Mouse (Mus musculus): Measurements from ENCODE around the gene Cnnm2. TPM values are rescaled to one million over a fixed set of nuclear protein-coding genes. Genes with fewer than 3 reads are reported as not detected.

The Cnnm2 gene
- total and polyA plus RNA-seq, 2 experiments, result 4.4 to 6.3 TPM

DNA sequence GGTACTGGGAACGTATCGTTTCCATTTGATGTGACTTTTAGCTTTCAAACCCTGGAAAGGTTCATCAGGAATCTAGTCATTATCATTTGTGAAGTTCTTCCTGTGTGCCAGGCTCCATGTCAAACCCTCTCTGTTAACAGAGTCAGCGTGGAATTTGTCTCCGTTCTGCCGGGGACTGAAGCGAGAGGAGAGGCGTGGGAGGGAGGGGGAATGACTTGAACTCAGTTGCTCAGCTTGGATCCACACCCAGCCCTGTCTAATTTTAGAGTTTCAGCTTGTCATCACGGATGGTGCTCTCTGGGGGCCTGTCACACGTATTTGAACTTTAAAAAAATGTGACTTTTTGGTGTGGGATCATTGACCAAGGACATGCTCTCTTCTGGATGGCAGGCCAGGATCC is 70.0 kb downstream of the Cnnm2 start:
- H3K27ac ChIP-seq (replicated peaks; ENCODE audit: insufficient read depth, low read depth, low read length), result no peak overlapping the region
- no peak overlapping the region for H3K4me3 ChIP-seq (ENCODE audit: insufficient read depth, low read depth, low read length)
- no peaks in the 10 kb centered on the region for H3K4me1 ChIP-seq (ENCODE audit: control insufficient read depth, insufficient read depth, low read length)
- 75% methylated on average over 9 of the region's 9 CpGs for WGBS
- H3K36me3 ChIP-seq (ENCODE audit: control insufficient read depth, insufficient read depth, low read length), result no peaks in the 10 kb centered on the region
- H3K9ac ChIP-seq (ENCODE audit: low read depth, low read length), result no peak overlapping the region
- DNase-seq (ENCODE audit: extremely low read depth, low read depth, low spot score), result no peak
- no peaks in the 10 kb centered on the region for H3K79me2 ChIP-seq (ENCODE audit: control insufficient read depth, insufficient read depth, low read length)
- no peak for TF ChIP-seq POLR2A (IDR thresholded peaks at IDR 0.05; ENCODE audit: extremely low read depth, insufficient read depth, low read length)
- no peaks in the 10 kb centered on the region for H3K27me3 ChIP-seq (ENCODE audit: control insufficient read depth, insufficient read depth, low read length)

DNA sequence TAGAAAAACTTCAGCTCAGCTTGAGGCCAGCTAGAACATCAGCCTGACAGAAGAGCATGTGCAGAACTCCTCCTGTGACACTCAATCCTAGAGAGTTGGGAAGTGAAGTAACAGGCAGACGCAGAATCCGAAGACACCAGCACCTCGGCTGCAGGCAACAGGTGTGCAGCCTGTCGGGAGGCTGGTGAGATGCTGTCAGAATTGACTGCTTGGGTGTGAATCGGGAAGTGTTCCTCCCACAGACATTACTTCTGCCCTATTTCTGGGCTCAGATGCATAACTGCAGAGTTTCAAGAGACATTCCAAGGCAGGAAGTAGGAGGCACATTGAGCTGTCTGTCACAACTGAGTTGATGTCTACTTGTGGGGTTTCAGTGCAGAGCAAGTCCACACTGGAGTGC is 72.9 kb downstream of the Cnnm2 start:
- no peak for DNase-seq (ENCODE audit: extremely low read depth, low read depth, low spot score)
- 92% methylated on average over 5 of the region's 5 CpGs for WGBS
- no peaks in the 10 kb centered on the region for H3K79me2 ChIP-seq (ENCODE audit: control insufficient read depth, insufficient read depth, low read length)

DNA sequence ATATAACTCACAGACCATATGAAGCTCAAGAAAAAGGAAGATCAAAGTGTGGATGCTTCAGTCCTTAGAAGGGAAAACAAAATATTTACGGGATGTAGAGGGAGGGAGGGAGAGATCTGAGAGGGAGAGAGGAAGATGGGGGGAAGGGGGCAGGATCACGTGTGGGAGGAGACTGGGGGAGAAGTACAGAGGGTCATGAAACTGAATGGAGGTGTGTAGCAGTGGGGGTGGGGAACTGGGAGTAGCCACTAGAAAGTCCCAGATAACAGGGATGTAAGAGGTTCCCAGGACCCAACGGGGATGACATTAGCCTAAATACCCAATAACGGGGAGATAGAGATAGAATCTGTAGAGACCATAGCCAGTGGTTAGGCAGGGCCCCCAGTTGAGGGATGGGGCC is 73.9 kb downstream of the Cnnm2 start:
- Histone ChIP-seq H3K4me1 (ENCODE audit: control insufficient read depth, insufficient read depth, low read length) (no peaks in the 10 kb centered on the region), H3K36me3 (ENCODE audit: control insufficient read depth, insufficient read depth, low read length) (no peaks in the 10 kb centered on the region), H3K27ac (replicated peaks; ENCODE audit: insufficient read depth, low read depth, low read length) (no peak overlapping the region), H3K27me3 (ENCODE audit: control insufficient read depth, insufficient read depth, low read length) (no peaks in the 10 kb centered on the region), H3K9ac (ENCODE audit: low read depth, low read length) (no peak overlapping the region), H3K4me3 (ENCODE audit: insufficient read depth, low read depth, low read length) (no peak overlapping the region), H3K79me2 (ENCODE audit: control insufficient read depth, insufficient read depth, low read length) (no peaks in the 10 kb centered on the region)
- TF ChIP-seq CTCF (IDR thresholded peaks at IDR 0.05; ENCODE audit: low read depth, low read length) (no peak), POLR2A (IDR thresholded peaks at IDR 0.05; ENCODE audit: extremely low read depth, insufficient read depth, low read length) (no peak)
- no peak for DNase-seq (ENCODE audit: extremely low read depth, low read depth, low spot score)
- WGBS, result 76% methylated on average over 4 of the region's 4 CpGs

More for the DNA sequence above, 72.9 kb downstream of the Cnnm2 start:
- Histone ChIP-seq H3K27ac (replicated peaks; ENCODE audit: insufficient read depth, low read depth, low read length) (no peak overlapping the region), H3K36me3 (ENCODE audit: control insufficient read depth, insufficient read depth, low read length) (no peaks in the 10 kb centered on the region), H3K9ac (ENCODE audit: low read depth, low read length) (no peak overlapping the region), H3K4me1 (ENCODE audit: control insufficient read depth, insufficient read depth, low read length) (no peaks in the 10 kb centered on the region), H3K4me3 (ENCODE audit: insufficient read depth, low read depth, low read length) (no peak overlapping the region), H3K27me3 (ENCODE audit: control insufficient read depth, insufficient read depth, low read length) (no peaks in the 10 kb centered on the region)
- TF ChIP-seq POLR2A (IDR thresholded peaks at IDR 0.05; ENCODE audit: extremely low read depth, insufficient read depth, low read length), result no peak
- no peak for TF ChIP-seq CTCF (IDR thresholded peaks at IDR 0.05; ENCODE audit: low read depth, low read length)

DNA sequence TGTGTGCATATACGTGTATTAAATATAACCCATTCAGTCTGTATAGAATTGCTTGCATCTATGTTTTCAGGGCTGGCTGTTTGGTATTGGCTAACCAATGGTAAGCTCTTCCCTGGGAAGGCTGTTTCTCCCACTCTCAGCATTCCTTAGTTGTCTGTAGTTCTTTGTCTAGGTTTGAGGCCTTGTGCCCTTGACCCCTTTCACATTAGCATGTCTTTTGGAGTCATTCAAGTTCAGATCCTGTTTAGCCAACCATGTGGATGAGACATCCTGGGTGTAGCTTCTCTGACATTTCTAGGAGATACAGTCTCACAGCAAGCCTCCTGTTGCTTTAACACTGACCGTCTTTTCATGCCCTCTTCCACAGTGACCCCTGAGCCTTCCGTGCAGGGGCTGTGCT is 74.7 kb downstream of the Cnnm2 start:
- Histone ChIP-seq H3K36me3 (ENCODE audit: control insufficient read depth, insufficient read depth, low read length) (no peaks in the 10 kb centered on the region), H3K9ac (ENCODE audit: low read depth, low read length) (no peak overlapping the region), H3K27ac (replicated peaks; ENCODE audit: insufficient read depth, low read depth, low read length) (no peak overlapping the region), H3K4me3 (ENCODE audit: insufficient read depth, low read depth, low read length) (no peak overlapping the region), H3K27me3 (ENCODE audit: control insufficient read depth, insufficient read depth, low read length) (no peaks in the 10 kb centered on the region), H3K79me2 (ENCODE audit: control insufficient read depth, insufficient read depth, low read length) (no peaks in the 10 kb centered on the region), H3K4me1 (ENCODE audit: control insufficient read depth, insufficient read depth, low read length) (no peaks in the 10 kb centered on the region)
- WGBS, result 85% methylated on average over 3 of the region's 3 CpGs
- no peak for DNase-seq (ENCODE audit: extremely low read depth, low read depth, low spot score)
- TF ChIP-seq CTCF (IDR thresholded peaks at IDR 0.05; ENCODE audit: low read depth, low read length) (no peak), POLR2A (IDR thresholded peaks at IDR 0.05; ENCODE audit: extremely low read depth, insufficient read depth, low read length) (no peak)

DNA sequence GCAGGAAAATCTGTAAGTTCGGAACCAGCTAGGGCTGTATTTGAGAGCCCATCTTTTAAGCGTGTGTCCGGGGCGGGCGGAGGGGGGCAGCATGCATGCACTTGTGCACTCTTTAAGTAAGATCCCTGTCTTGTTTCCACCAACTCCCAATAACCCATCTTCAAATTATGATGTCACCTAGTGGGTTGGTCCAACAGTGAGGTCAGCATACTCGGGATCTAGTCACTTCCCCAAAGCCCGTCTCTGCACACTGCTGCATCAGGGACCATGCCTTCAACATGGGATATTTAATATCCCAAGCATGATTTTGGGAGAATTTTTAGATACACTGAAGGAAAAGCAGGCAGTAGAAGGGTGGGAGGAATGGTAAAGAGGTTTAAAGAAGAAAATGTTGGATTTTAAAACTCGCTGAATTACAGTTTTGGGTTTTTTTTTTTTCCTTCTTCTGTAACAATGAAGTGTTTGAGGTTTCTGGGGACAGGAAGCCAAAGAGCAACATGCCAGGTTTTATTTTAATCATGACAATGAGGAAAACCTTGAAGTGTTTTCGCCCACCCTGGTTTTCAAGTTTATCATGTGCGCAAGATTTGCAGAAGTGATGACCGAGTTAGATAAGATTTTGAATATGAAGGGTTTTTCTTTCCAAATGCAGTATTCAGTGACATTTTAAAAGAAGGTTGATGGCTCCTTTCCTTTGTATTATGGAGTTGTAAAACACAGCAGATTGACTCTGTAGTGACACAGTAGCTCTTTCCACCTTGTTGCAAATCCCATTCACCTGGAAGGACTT is 76.1 kb downstream of the Cnnm2 start:
- 87% methylated on average over 11 of the region's 11 CpGs for WGBS
- no peak overlapping the region for H3K27ac ChIP-seq (replicated peaks; ENCODE audit: insufficient read depth, low read depth, low read length)
- DNase-seq (ENCODE audit: extremely low read depth, low read depth, low spot score), result no peak
- H3K79me2 ChIP-seq (ENCODE audit: control insufficient read depth, insufficient read depth, low read length), result no peaks in the 10 kb centered on the region
- H3K27me3 ChIP-seq (ENCODE audit: control insufficient read depth, insufficient read depth, low read length), result no peaks in the 10 kb centered on the region
- no peaks in the 10 kb centered on the region for H3K4me1 ChIP-seq (ENCODE audit: control insufficient read depth, insufficient read depth, low read length)
- TF ChIP-seq POLR2A (IDR thresholded peaks at IDR 0.05; ENCODE audit: extremely low read depth, insufficient read depth, low read length), result no peak
- TF ChIP-seq CTCF (IDR thresholded peaks at IDR 0.05; ENCODE audit: low read depth, low read length), result no peak
- no peak overlapping the region for H3K9ac ChIP-seq (ENCODE audit: low read depth, low read length)
- H3K36me3 ChIP-seq (ENCODE audit: control insufficient read depth, insufficient read depth, low read length), result no peaks in the 10 kb centered on the region
- H3K4me3 ChIP-seq (ENCODE audit: insufficient read depth, low read depth, low read length), result no peak overlapping the region

DNA sequence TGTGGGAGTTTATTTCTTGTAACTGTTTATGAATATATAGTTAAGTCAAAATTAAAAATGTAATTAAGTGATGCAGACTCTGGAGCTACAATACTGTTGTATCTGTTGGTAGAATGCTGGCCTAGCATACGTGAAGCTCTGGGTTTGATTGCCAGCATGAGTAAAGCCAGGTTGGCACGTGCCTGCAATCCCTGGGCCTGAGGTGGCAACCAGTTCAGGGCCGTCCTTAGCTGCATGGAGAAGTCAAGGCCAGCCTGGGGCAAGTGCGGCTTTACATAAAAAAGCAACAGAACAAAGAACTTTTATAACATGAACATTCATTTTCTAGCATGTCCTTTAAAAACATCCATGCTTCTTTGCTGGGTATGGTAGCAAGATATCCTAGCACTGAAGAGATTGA is 79.6 kb downstream of the Cnnm2 start:
- Histone ChIP-seq H3K27ac (replicated peaks; ENCODE audit: insufficient read depth, low read depth, low read length) (no peak overlapping the region), H3K79me2 (ENCODE audit: control insufficient read depth, insufficient read depth, low read length) (no peaks in the 10 kb centered on the region), H3K36me3 (ENCODE audit: control insufficient read depth, insufficient read depth, low read length) (no peaks in the 10 kb centered on the region), H3K4me1 (ENCODE audit: control insufficient read depth, insufficient read depth, low read length) (no peaks in the 10 kb centered on the region), H3K4me3 (ENCODE audit: insufficient read depth, low read depth, low read length) (no peak overlapping the region), H3K27me3 (ENCODE audit: control insufficient read depth, insufficient read depth, low read length) (no peaks in the 10 kb centered on the region), H3K9ac (ENCODE audit: low read depth, low read length) (no peak overlapping the region)
- TF ChIP-seq POLR2A (IDR thresholded peaks at IDR 0.05; ENCODE audit: extremely low read depth, insufficient read depth, low read length) (no peak), CTCF (IDR thresholded peaks at IDR 0.05; ENCODE audit: low read depth, low read length) (no peak)
- no peak for DNase-seq (ENCODE audit: extremely low read depth, low read depth, low spot score)
- 85% methylated on average over 4 of the region's 4 CpGs for WGBS
